Mouse (Mus musculus) myocyte (in vitro differentiated cells): ENCODE results near the gene Egfl7. TPM values are rescaled to one million over a fixed set of nuclear protein-coding genes. Genes with fewer than 3 reads are reported as not detected.
A peak's percentile ranks its signal among the peaks of the same experiment; 100 is the strongest.

Experiments used
- H3K27me3 ChIP-seq: one replicate; pipeline ENCODE4 v1.6.1; 2011; ENCODE audit not compliant: control insufficient read depth, insufficient read depth, insufficient read length
- H3K36me3 ChIP-seq: one replicate; pipeline ENCODE4 v1.6.1; 2011; ENCODE audit not compliant: control insufficient read depth, insufficient read depth
- H3K4me2 ChIP-seq: one replicate; pipeline ENCODE4 v1.6.1; 2011; ENCODE audit warnings: low read depth, control low read depth
- H3K4me3 ChIP-seq: one replicate; pipeline ENCODE4 v1.5.1; 2011; ENCODE audit warnings: mild to moderate bottlenecking, control low read depth, moderate library complexity
- H3K79me2 ChIP-seq: one replicate; pipeline ENCODE4 v1.6.1; 2011; ENCODE audit not compliant: control insufficient read depth, insufficient read depth
- H3ac ChIP-seq: one replicate; pipeline ENCODE4 v1.6.1; 2011; ENCODE audit not compliant: control insufficient read depth, insufficient read length
- CEBPB ChIP-seq: IDR thresholded peaks from 2 replicates; pipeline ENCODE4 v1.6.1; 2011; ENCODE audit warnings: mild to moderate bottlenecking, moderate library complexity; ENCODE audit not compliant: poor library complexity, insufficient read depth, severe bottlenecking
- E2F4 ChIP-seq: IDR thresholded peaks from one replicate; pipeline ENCODE4 v1.6.1; 2011; ENCODE audit warnings: mild to moderate bottlenecking, control low read depth, moderate library complexity; ENCODE audit not compliant: insufficient read depth
- MAX ChIP-seq: IDR thresholded peaks from one replicate; pipeline ENCODE4 v1.6.1; 2011; ENCODE audit warnings: low read depth, mild to moderate bottlenecking, control low read depth
- MYOD1 ChIP-seq, 3 experiments: IDR thresholded peaks; one replicate each; pipeline ENCODE4 v1.6.1; 2011; ENCODE audit warnings: control low read depth in 2 of 3, low read depth in 2 of 3, mild to moderate bottlenecking in 2 of 3, moderate library complexity in 1 of 3; ENCODE audit not compliant: insufficient read length in 2 of 3, control insufficient read depth in 1 of 3
- MYOG ChIP-seq, 3 experiments: IDR thresholded peaks; one replicate each; pipeline ENCODE4 v1.6.1; 2011; ENCODE audit warnings: control low read depth in 2 of 3, low read depth in 2 of 3, mild to moderate bottlenecking in 2 of 3; ENCODE audit not compliant: insufficient read length in 2 of 3, control insufficient read depth in 1 of 3, insufficient read depth in 1 of 3
- POLR2A ChIP-seq: IDR thresholded peaks from one replicate; pipeline ENCODE4 v1.6.1; 2011; ENCODE audit warnings: low read depth, mild to moderate bottlenecking, control low read depth, moderate library complexity; ENCODE audit not compliant: insufficient read length
- POLR2AphosphoS2 ChIP-seq: IDR thresholded peaks from one replicate; pipeline ENCODE4 v1.6.1; 2011; ENCODE audit warnings: low read depth, control low read depth; ENCODE audit not compliant: insufficient read length
- REST ChIP-seq: IDR thresholded peaks from one replicate; pipeline ENCODE4 v1.6.1; 2011; ENCODE audit warnings: mild to moderate bottlenecking, control low read depth, moderate library complexity; ENCODE audit not compliant: insufficient read depth, insufficient read length
- SRF ChIP-seq: IDR thresholded peaks from one replicate; pipeline ENCODE4 v1.6.1; 2011; ENCODE audit warnings: low read depth; ENCODE audit not compliant: control insufficient read depth, insufficient read length
- TCF12 ChIP-seq: IDR thresholded peaks from one replicate; pipeline ENCODE4 v1.6.1; 2011; ENCODE audit warnings: mild to moderate bottlenecking, control low read depth; ENCODE audit not compliant: poor library complexity, insufficient read depth, severe bottlenecking
- TCF3 ChIP-seq: IDR thresholded peaks from one replicate; pipeline ENCODE4 v1.6.1; 2011; ENCODE audit warnings: low read depth, control low read depth; ENCODE audit not compliant: insufficient read length
- USF1 ChIP-seq: IDR thresholded peaks from one replicate; pipeline ENCODE4 v1.6.1; 2011; ENCODE audit warnings: low read depth, mild to moderate bottlenecking, control low read depth, moderate library complexity
- polyA plus RNA-seq: library from polyadenylated mRNA; unstranded; fragments of >200 nt; fragmentation: generic; extraction: Trizol; gene quantifications from one replicate; pipeline ENCODE4 v1.2.1, GENCODE M21; 2012; ENCODE audit warnings: missing spikeins

Egfl7 gene
- polyA plus RNA-seq, 1 experiment: 2.7 TPM

DNA sequence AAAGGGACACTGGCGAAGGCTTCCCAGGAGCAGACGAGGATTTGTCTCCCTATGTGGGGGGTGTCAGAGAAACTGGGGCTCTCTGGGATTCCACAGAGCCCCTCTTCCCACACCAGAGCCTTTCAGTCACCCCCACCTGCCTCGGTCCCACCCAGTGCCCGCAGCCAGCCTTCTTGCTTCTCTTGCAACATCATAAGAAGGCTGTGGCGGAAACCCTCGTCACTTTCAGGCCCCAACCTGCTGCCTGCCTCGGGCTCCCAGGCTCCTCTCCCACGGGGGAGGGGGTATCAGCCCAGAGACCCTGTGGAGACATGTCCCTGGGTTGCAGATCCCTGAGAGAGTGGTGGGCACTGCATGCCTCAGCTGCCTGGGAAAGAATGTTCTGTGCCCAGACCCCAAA, 28.4 kb upstream of the Egfl7 start:
- no peaks in the 10 kb centered on the region for H3K36me3 ChIP-seq
- H3ac ChIP-seq: no peak overlapping the region
- H3K4me3 ChIP-seq: no peak overlapping the region
- H3K27me3 ChIP-seq: no peaks in the 10 kb centered on the region
- TF ChIP-seq MYOD1 (IDR thresholded peaks at IDR 0.05; ENCODE audit: control insufficient read depth in 1 of 3, insufficient read length in 2 of 3, low read depth in 2 of 3): no peak
- no peak for TF ChIP-seq E2F4
- no peak for TF ChIP-seq SRF
- TF ChIP-seq CEBPB: no peak
- no peak for TF ChIP-seq MAX
- no peak for TF ChIP-seq REST
- no peak for TF ChIP-seq POLR2AphosphoS2
- no peak for TF ChIP-seq USF1
- TF ChIP-seq TCF3: no peak
- TF ChIP-seq MYOG (IDR thresholded peaks at IDR 0.05; ENCODE audit: control insufficient read depth in 1 of 3, insufficient read depth in 1 of 3, insufficient read length in 2 of 3, low read depth in 2 of 3): no peak
- H3K4me2 ChIP-seq: no peak overlapping the region
- H3K79me2 ChIP-seq: no peaks in the 10 kb centered on the region

DNA sequence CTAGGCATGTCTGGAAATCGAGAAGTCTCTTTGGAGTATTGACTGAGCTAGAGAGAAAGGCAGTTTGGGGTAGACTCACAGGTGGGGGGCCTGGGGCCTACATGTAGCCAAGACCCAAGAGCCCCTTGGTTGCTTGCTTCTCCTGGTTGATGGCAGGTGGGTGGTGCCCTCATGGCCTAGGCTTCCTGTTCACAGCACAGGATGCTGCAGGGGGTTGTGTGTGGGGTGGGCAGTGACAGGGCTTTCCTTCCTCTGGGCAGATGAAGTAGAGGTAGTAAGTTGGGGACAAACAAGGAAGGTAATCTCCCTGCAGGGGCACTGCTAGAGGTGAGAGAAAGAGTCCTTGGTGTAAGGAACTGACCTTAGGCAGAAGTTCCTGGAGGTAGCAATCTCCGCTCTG, 27.7 kb upstream of the Egfl7 start:
- no peak overlapping the region for H3K4me3 ChIP-seq
- no peak for TF ChIP-seq MAX
- no peak for TF ChIP-seq POLR2A
- no peak for TF ChIP-seq MYOG (IDR thresholded peaks at IDR 0.05; ENCODE audit: control insufficient read depth in 1 of 3, insufficient read depth in 1 of 3, insufficient read length in 2 of 3, low read depth in 2 of 3)
- TF ChIP-seq SRF: no peak
- TF ChIP-seq POLR2AphosphoS2: no peak
- no peak for TF ChIP-seq TCF12
- no peak for TF ChIP-seq MYOD1 (IDR thresholded peaks at IDR 0.05; ENCODE audit: control insufficient read depth in 1 of 3, insufficient read length in 2 of 3, low read depth in 2 of 3)
- TF ChIP-seq CEBPB: no peak
- TF ChIP-seq E2F4: no peak
- no peak for TF ChIP-seq TCF3
- no peak for TF ChIP-seq USF1
- TF ChIP-seq REST: no peak
- H3K36me3 ChIP-seq: no peaks in the 10 kb centered on the region
- no peak overlapping the region for H3ac ChIP-seq
- no peaks in the 10 kb centered on the region for H3K27me3 ChIP-seq
- H3K79me2 ChIP-seq: no peaks in the 10 kb centered on the region
- no peak overlapping the region for H3K4me2 ChIP-seq

DNA sequence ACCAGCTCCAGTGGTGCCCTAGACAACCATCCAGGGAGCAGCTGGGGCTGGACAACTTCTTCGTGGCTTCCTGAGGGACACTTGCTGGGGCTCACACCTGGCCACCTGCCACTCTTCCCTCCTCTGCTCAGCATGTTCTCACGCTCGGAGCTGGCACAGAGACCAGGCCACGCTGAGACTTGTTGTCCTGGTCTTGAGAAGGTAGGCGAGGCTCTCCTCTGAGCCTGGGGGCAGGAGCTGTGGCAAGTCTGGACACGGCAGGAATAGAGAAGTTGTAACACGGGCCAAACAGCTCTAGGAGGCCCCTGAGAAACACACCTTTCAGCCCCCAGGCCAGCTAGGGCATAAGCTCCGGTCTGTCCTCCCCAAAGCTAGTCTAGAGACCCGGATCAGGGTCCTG, 25.9 kb upstream of the Egfl7 start:
- Histone ChIP-seq H3ac (no peak overlapping the region), H3K4me3 (no peak overlapping the region), H3K36me3 (no peaks in the 10 kb centered on the region), H3K79me2 (no peaks in the 10 kb centered on the region), H3K27me3 (no peaks in the 10 kb centered on the region), H3K4me2 (no peak overlapping the region)
- TF ChIP-seq MYOG (IDR thresholded peaks at IDR 0.05; ENCODE audit: control insufficient read depth in 1 of 3, insufficient read depth in 1 of 3, insufficient read length in 2 of 3, low read depth in 2 of 3) (no peak), MYOD1 (IDR thresholded peaks at IDR 0.05; ENCODE audit: control insufficient read depth in 1 of 3, insufficient read length in 2 of 3, low read depth in 2 of 3) (no peak), POLR2AphosphoS2 (no peak), TCF12 (no peak), E2F4 (no peak), REST (no peak), USF1 (no peak), TCF3 (no peak), SRF (no peak), MAX (no peak), POLR2A (no peak), CEBPB (no peak)

DNA sequence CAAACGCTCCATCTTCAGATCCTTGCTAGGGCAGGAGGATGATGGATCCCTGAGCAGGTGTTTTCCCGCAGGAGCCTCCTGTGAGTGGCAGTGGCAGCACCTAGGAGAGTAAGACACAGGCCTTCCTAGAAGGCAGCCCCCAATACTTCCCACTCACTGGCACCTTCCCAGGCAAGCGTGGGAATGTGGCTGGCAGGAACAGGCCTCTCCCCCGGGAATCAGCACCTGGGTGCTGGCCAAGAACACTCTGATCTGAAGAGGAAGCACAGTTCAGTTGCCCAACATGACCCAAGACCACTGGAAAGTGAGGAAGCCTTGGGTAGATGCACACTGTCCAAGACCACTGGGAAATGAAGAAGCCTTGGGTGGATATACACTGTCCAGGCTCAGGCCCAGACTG, 24.7 kb upstream of the Egfl7 start:
- TF ChIP-seq REST (no peak), MYOD1 (IDR thresholded peaks at IDR 0.05; ENCODE audit: control insufficient read depth in 1 of 3, insufficient read length in 2 of 3, low read depth in 2 of 3) (peak in 1 of 3 experiments; percentile 1)
- no peaks in the 10 kb centered on the region for H3K36me3 ChIP-seq
- H3K27me3 ChIP-seq: no peaks in the 10 kb centered on the region

DNA sequence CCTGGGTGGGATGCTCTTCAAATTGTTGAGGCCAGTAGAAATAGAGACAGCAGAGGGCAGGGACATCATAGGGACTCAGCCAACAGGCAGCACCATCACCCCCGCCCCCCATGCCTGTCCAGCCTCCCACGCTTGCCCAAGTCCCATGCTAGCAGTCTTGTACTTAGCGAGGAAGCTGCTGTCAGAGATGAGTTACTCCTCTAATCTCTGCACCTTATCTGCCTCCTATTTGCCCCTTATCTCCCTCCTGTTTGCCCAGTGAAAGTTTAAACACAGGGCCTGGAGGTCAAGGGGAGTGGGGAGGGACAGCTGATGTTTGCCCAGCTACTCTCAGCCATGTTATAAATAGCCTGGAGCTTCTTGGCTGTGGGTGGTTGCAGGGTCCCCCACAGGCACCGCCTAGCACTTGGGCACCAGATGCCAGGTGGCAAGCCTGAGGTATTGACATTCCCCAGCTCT, 23.2 kb upstream of the Egfl7 start:
- Histone ChIP-seq H3K4me3 (no peak overlapping the region), H3K79me2 (no peaks in the 10 kb centered on the region), H3ac (no peak overlapping the region), H3K36me3 (no peaks in the 10 kb centered on the region), H3K4me2 (peak overlapping the region; percentile 35), H3K27me3 (no peaks in the 10 kb centered on the region)
- no peak for TF ChIP-seq USF1
- TF ChIP-seq TCF3: no peak
- peak; percentile 43 to 90 (median 66) for TF ChIP-seq MYOG (IDR thresholded peaks at IDR 0.05; ENCODE audit: control insufficient read depth in 1 of 3, insufficient read depth in 1 of 3, insufficient read length in 2 of 3, low read depth in 2 of 3)
- TF ChIP-seq TCF12: no peak
- TF ChIP-seq SRF: no peak
- no peak for TF ChIP-seq CEBPB
- TF ChIP-seq REST: no peak
- peak in 2 of 3 experiments; percentile 63 to 83 for TF ChIP-seq MYOD1 (IDR thresholded peaks at IDR 0.05; ENCODE audit: control insufficient read depth in 1 of 3, insufficient read length in 2 of 3, low read depth in 2 of 3)

More for the DNA sequence above, 24.7 kb upstream of the Egfl7 start:
- H3K4me3 ChIP-seq: no peak overlapping the region
- H3ac ChIP-seq: no peak overlapping the region
- no peak overlapping the region for H3K4me2 ChIP-seq
- no peaks in the 10 kb centered on the region for H3K79me2 ChIP-seq
